Mouse (Mus musculus): Measurements from ENCODE around the gene Zbtb8b. TPM values are rescaled to one million over a fixed set of nuclear protein-coding genes. Genes with fewer than 3 reads are reported as not detected.

Gene Zbtb8b
- polyA plus RNA-seq, 1 experiment = not detected

DNA sequence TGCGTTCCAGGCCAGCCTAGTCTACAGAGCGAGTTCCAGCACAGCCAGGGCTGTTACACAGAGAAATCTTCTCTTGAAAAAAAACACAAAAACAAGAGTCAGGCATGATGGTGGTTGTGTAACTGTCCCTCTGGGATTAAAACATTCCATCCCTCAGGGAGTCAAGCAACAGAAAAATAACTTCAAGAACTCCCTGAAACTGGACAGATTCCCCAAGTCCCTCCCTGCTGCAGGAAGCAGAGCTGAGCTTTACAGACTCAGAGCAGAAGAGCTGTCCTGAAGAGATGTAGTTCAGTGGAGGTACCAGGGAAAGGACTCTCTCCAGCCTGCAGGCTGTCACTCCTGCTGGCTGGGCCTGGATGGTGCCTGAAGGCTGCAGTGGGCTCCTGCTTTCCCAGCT lies 58.2 kb downstream of the Zbtb8b start:
- no peaks in the 10 kb centered on the region for H3K9me3 ChIP-seq (ENCODE audit: control insufficient read depth, low read length)
- no peaks in the 10 kb centered on the region for H3K36me3 ChIP-seq (ENCODE audit: control insufficient read depth)
- H3K4me1 ChIP-seq (ENCODE audit: control insufficient read depth) = peaks cover 42% of the 10 kb centered on the region
- H3K4me3 ChIP-seq (replicated peaks) = no peak overlapping the region
- no peak for TF ChIP-seq TAL1 (IDR thresholded peaks at IDR 0.05; ENCODE audit: low read length)
- no peak for TF ChIP-seq GATA1 (IDR thresholded peaks at IDR 0.05; ENCODE audit: low read length)
- H3K27me3 ChIP-seq (ENCODE audit: control insufficient read depth) = peaks cover 22% of the 10 kb centered on the region

DNA sequence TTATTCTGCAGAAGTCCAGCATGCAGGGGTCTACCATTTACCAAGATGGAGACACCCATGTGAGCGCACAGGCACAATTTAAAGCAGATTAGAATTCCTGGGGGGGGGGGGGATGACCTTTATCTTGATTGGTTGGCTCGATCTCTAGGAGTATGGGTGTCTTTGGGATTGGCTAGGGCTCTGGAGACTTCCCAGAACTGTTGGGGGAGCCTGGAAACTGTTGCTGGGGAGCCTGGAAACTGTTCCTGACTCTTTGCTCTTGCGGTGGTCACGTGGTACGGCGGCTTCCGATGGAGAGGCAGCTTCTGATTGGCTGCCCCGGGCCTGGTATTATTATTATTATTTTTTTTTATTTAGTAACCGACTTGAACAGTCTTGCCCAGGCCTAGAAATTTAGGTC lies 58.6 kb downstream of the Zbtb8b start:
- no peaks in the 10 kb centered on the region for H3K9me3 ChIP-seq (ENCODE audit: control insufficient read depth, low read length)
- peaks cover 27% of the 10 kb centered on the region for H3K27me3 ChIP-seq (ENCODE audit: control insufficient read depth)
- peaks cover 43% of the 10 kb centered on the region for H3K4me1 ChIP-seq (ENCODE audit: control insufficient read depth)
- H3K36me3 ChIP-seq (ENCODE audit: control insufficient read depth) = no peaks in the 10 kb centered on the region
- H3K4me3 ChIP-seq (replicated peaks) = no peak overlapping the region
- TF ChIP-seq GATA1 (IDR thresholded peaks at IDR 0.05; ENCODE audit: low read length) (no peak), TAL1 (IDR thresholded peaks at IDR 0.05; ENCODE audit: low read length) (no peak)

DNA sequence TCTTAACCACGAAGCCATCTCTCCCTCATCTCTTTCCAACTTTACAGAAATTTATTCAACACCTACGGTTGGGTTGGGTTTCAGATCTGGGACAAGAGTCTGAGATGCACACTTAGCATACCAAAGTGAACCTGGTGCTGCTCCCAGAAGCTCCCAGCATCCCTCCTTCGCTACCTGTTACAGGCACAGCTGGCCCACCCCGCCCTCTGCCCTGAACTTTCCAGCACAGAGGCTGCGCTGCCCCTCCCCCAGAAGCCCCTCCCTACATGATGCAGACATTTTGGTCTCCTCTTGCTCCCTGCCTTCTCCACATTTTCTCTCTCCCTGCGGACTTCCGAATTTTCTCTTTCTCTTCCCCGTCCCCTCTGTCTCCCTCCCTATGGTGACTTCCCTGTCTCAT lies 59.5 kb downstream of the Zbtb8b start:
- no peaks in the 10 kb centered on the region for H3K9me3 ChIP-seq (ENCODE audit: control insufficient read depth, low read length)
- no peak overlapping the region for H3K4me3 ChIP-seq (replicated peaks)
- H3K4me1 ChIP-seq (ENCODE audit: control insufficient read depth) = peaks cover 41% of the 10 kb centered on the region
- TF ChIP-seq GATA1 (IDR thresholded peaks at IDR 0.05; ENCODE audit: low read length) = no peak
- no peak for TF ChIP-seq TAL1 (IDR thresholded peaks at IDR 0.05; ENCODE audit: low read length)
- no peaks in the 10 kb centered on the region for H3K36me3 ChIP-seq (ENCODE audit: control insufficient read depth)
- H3K27me3 ChIP-seq (ENCODE audit: control insufficient read depth) = peaks cover 34% of the 10 kb centered on the region

DNA sequence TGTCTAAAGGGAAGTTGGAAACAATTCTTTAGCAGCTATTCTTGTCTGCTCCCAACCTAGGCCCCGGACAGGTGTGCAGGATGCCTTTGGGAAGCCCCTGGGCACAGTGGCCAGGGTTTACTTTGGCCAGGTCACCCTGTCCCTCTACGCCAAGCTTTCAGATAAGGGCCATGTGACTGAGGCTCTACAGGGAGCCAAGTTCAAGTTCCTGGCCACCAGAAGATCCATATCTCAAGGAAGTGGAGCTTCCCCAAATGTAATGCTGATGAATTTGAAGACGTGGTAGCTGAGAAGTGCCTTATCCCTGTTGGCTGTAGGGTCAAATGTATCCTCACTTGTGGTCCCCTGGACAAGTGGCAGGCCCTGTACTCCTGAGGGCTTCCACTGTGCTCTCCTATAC lies 60.8 kb downstream of the Zbtb8b start:
- H3K36me3 ChIP-seq (ENCODE audit: control insufficient read depth) = no peaks in the 10 kb centered on the region
- peaks cover 39% of the 10 kb centered on the region for H3K4me1 ChIP-seq (ENCODE audit: control insufficient read depth)
- peaks cover 38% of the 10 kb centered on the region for H3K27me3 ChIP-seq (ENCODE audit: control insufficient read depth)
- no peaks in the 10 kb centered on the region for H3K9me3 ChIP-seq (ENCODE audit: control insufficient read depth, low read length)
- H3K4me3 ChIP-seq (replicated peaks) = no peak overlapping the region
- TF ChIP-seq TAL1 (IDR thresholded peaks at IDR 0.05; ENCODE audit: low read length) (no peak), GATA1 (IDR thresholded peaks at IDR 0.05; ENCODE audit: low read length) (no peak)

DNA sequence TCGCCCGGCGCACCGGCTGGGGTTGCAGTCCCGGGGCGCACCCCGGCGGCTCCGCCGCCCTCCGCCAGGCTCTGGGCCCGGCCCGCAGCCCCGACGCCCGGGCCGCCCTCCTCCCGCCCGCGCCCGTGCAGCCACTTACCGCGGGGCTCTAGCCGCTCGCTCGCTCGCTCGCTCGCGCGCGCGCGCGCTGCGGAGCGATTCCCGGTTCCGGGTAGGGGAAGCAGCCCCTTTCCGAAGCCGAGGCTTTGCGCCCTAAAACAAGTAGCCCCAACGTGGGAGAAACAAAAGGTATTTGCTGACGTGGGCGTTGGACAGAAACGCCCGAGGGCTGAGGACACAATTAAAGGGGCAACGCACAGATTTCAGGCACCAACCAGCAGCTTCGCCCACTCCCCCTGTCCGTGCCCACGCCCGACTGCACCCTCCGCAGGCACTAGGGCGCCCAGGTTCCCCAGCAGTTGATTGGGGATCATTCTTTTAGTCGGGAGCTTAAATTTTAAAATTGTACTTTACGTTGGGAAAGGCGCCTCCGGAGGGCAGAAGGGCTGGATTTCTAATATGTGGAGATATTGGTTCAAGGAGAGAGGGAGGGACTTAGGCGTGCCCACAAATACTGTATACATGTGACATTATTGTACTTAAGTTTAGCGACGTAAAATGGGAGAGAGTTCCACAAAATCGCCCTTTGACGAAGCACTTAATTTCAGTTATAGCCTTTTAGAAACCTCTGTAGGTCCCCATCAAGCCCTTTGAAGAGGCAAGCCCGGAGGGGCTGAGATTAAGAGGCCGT lies 62.9 kb downstream of the Zbtb8b start, which contains the start of gene Zbtb8a:
Gene Zbtb8a, minus strand, starts transcription at position 516 of the 790 bp plus-strand sequence.
- Histone ChIP-seq H3K36me3 (ENCODE audit: control insufficient read depth) (no peaks in the 10 kb centered on the region), H3K4me3 (replicated peaks) (peak within 1 kb of the TSS; percentile 82), H3K27me3 (ENCODE audit: control insufficient read depth) (peaks cover 38% of the 10 kb centered on the region), H3K4me1 (ENCODE audit: control insufficient read depth) (peaks cover 43% of the 10 kb centered on the region), H3K9me3 (ENCODE audit: control insufficient read depth, low read length) (no peaks in the 10 kb centered on the region)
- TF ChIP-seq TAL1 (IDR thresholded peaks at IDR 0.05; ENCODE audit: low read length) (no peak), GATA1 (IDR thresholded peaks at IDR 0.05; ENCODE audit: low read length) (no peak)

DNA sequence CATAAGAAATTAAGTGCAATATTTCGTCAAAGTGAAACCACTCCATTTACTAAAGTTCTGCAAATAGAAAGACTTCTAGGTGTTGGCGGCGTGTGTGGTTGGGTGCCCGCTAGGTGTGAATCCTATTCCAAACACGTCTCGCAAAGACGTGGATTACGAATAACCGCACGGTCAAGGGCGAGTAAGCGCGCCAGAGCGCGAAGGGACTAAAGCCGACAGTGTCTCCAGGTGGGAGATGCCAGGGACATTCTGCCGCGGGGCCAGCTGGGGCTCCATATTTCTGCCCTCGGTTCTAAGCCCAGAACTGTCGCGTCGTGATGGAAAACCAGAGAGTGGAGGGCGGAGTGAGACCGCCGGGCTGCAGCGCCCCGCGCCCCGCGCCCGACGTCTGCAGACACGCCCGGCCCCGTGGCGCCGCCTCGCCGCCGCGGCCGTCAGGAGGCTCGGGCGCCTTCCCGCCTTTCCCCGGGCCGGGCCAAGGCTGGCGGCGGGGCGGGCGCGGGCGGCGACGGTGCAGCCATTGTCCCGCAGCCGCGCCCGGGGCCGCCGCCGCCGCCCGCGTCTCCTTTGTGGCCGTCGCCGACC lies 63.6 kb downstream of the Zbtb8b start:
- H3K36me3 ChIP-seq (ENCODE audit: control insufficient read depth) = no peaks in the 10 kb centered on the region
- no peak for TF ChIP-seq GATA1 (IDR thresholded peaks at IDR 0.05; ENCODE audit: low read length)
- TF ChIP-seq TAL1 (IDR thresholded peaks at IDR 0.05; ENCODE audit: low read length) = no peak
- peaks cover 38% of the 10 kb centered on the region for H3K27me3 ChIP-seq (ENCODE audit: control insufficient read depth)
- H3K4me3 ChIP-seq (replicated peaks) = peak overlapping the region; percentile 82
- peaks cover 44% of the 10 kb centered on the region for H3K4me1 ChIP-seq (ENCODE audit: control insufficient read depth)
- no peaks in the 10 kb centered on the region for H3K9me3 ChIP-seq (ENCODE audit: control insufficient read depth, low read length)

DNA sequence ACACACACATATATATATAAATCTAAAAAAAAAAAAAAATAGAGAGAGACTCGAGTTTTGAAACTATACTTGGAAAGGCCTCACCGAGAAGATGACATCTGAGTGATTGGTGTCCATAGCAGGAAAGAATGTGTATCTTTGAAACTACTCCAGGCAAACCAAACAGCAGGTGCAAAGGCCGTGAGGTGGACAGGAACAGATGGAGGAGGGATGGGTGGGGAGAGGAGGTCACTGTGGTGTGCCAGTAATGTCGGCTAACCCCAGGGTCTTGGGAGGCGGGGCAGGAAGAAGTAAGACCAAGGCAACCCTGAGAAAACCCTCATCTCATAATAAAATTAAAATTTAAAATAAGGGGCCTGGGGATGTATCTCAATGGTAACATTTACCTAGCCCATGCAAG lies 64.8 kb downstream of the Zbtb8b start:
- no peak for TF ChIP-seq GATA1 (IDR thresholded peaks at IDR 0.05; ENCODE audit: low read length)
- H3K9me3 ChIP-seq (ENCODE audit: control insufficient read depth, low read length) = no peaks in the 10 kb centered on the region
- H3K4me1 ChIP-seq (ENCODE audit: control insufficient read depth) = peaks cover 44% of the 10 kb centered on the region
- H3K36me3 ChIP-seq (ENCODE audit: control insufficient read depth) = no peaks in the 10 kb centered on the region
- H3K4me3 ChIP-seq (replicated peaks) = no peak overlapping the region
- peaks cover 38% of the 10 kb centered on the region for H3K27me3 ChIP-seq (ENCODE audit: control insufficient read depth)

Other genes starting within 250 kb of the Zbtb8b start
- gene C77080, start 179.4 kb downstream of the Zbtb8b start, polyA plus RNA-seq (2012) = 0.09 and 0.12 TPM in 2 replicates
- gene Sync, start 153.2 kb downstream of the Zbtb8b start, polyA plus RNA-seq (2012) = not detected in 2 replicates
- gene Rbbp4, start 105.5 kb downstream of the Zbtb8b start, polyA plus RNA-seq (2012) = 5.4 and 8.0 TPM in 2 replicates
- gene Zbtb8os, start 105.2 kb downstream of the Zbtb8b start, polyA plus RNA-seq (2012) = 0.10 and 0.29 TPM in 2 replicates
- gene Zbtb8a, start 62.7 kb downstream of the Zbtb8b start, polyA plus RNA-seq (2012) = 0.04 and 0.08 TPM in 2 replicates
- gene Bsdc1, start 20.7 kb upstream of the Zbtb8b start, polyA plus RNA-seq (2012) = 87.8 and 92.9 TPM in 2 replicates
- gene Tssk3, start 50.2 kb upstream of the Zbtb8b start, polyA plus RNA-seq (2012) = not detected in 2 replicates
- gene Fam229a, start 50.3 kb upstream of the Zbtb8b start, polyA plus RNA-seq (2012) = 1.5 and 1.9 TPM in 2 replicates
- 1.2 and 1.4 TPM in 2 replicates for gene Marcksl1, start 72.7 kb upstream of the Zbtb8b start, polyA plus RNA-seq (2012)
- 9.1 and 9.2 TPM in 2 replicates for gene Hdac1, start 101.9 kb upstream of the Zbtb8b start, polyA plus RNA-seq (2012)
- gene Lck, start 132.8 kb upstream of the Zbtb8b start, polyA plus RNA-seq (2012) = 3.0 and 3.1 TPM in 2 replicates
- gene Fam167b, start 137.7 kb upstream of the Zbtb8b start, polyA plus RNA-seq (2012) = 0.15 TPM in 1 of 2 replicates, not detected in the other
- gene Eif3i, start 159.8 kb upstream of the Zbtb8b start, polyA plus RNA-seq (2012) = 14.4 and 16.7 TPM in 2 replicates
- 53.2 and 58.6 TPM in 2 replicates for gene Tmem234, start 159.8 kb upstream of the Zbtb8b start, polyA plus RNA-seq (2012)
- not detected in 2 replicates for gene Dcdc2b, start 173.4 kb upstream of the Zbtb8b start, polyA plus RNA-seq (2012)
- gene Iqcc, start 178.2 kb upstream of the Zbtb8b start, polyA plus RNA-seq (2012) = 0.09 and 0.11 TPM in 2 replicates
- gene Ccdc28b, start 183.1 kb upstream of the Zbtb8b start, polyA plus RNA-seq (2012) = 0.73 and 2.6 TPM in 2 replicates
- gene Txlna, start 200.2 kb upstream of the Zbtb8b start, polyA plus RNA-seq (2012) = 2.8 and 3.0 TPM in 2 replicates
- 0.47 and 0.65 TPM in 2 replicates for gene Kpna6, start 231.9 kb upstream of the Zbtb8b start, polyA plus RNA-seq (2012)